Comparison of ENCODE assay signal across 10 mouse cellular contexts in genomic region chr2:165133566-165133965, GRCm38 (mm10). TPM values are rescaled to one million over a fixed set of nuclear protein-coding genes. Genes with fewer than 3 reads are reported as not detected.
DNase-seq lines count a peak whose midpoint lies in the region; ATAC-seq and TF ChIP-seq lines count a peak whose summit lies in the region.
"Had no signal": no experiment of that assay in that cellular context is flagged by ENCODE, and none has a peak within 500 bp of the region (broad histone marks: within the 10 kb centered on the region; RNA-seq: fewer than 3 reads in every experiment).

No protein-coding gene starts in this region.

- H3K27ac ChIP-seq in heart, embryonic 16.5 days (ENCODE audit: low read length) = no peak overlapping the region
- peak overlapping the region; percentile 95 for H3K27ac ChIP-seq in forebrain, embryonic 10.5 days
- H3K27ac ChIP-seq in neural tube, embryonic 12.5 days = 0 out of 2 replicates have a peak overlapping the region, but pooled peaks have one; percentile 15
- H3K27ac ChIP-seq in liver, postnatal 0 days (ENCODE audit: low read depth) = no peak overlapping the region

- peak overlapping the region; percentile 4; the same call in 1 of the 2 replicates for H3K4me2 ChIP-seq in heart, embryonic 16.5 days (ENCODE audit: low read depth, low read length)
- peak overlapping the region; percentile 33 for H3K4me2 ChIP-seq in neural tube, embryonic 12.5 days (replicated peaks)
- no peak overlapping the region for H3K4me2 ChIP-seq in liver, postnatal 0 days (ENCODE audit: low read depth, low read length)

- peaks cover 48% of the 10 kb centered on the region for H3K27me3 ChIP-seq in heart, embryonic 16.5 days (ENCODE audit: control insufficient read depth, insufficient read depth, low read length)
- H3K27me3 ChIP-seq in forebrain, embryonic 10.5 days (ENCODE audit: poor library complexity, severe bottlenecking) = peaks cover 36% of the 10 kb centered on the region
- no peaks in the 10 kb centered on the region for H3K27me3 ChIP-seq in neural tube, embryonic 12.5 days (replicated peaks)
- H3K27me3 ChIP-seq in liver, postnatal 0 days (ENCODE audit: insufficient read depth, low read length) = 0 out of 2 replicates have a peak, but pooled peaks cover 22% of the 10 kb centered on the region

- DNase-seq in heart, adult 18-20 months = no peak
- peak; percentile 88 for DNase-seq in forebrain, embryonic 10.5 days (ENCODE audit: extremely low spot score, low spot score)
- DNase-seq in kidney, postnatal 14 days = peak; percentile 34
- DNase-seq in thymus, postnatal 10 days (ENCODE audit: low spot score in 2 of 2) = no peak
- no peak for DNase-seq in liver, postnatal 0 days
- DNase-seq in liver = no peak

- H3K9me3 ChIP-seq in heart, embryonic 16.5 days (replicated peaks; ENCODE audit: control insufficient read depth, low read length) = no peaks in the 10 kb centered on the region
- no peaks in the 10 kb centered on the region for H3K9me3 ChIP-seq in forebrain, embryonic 10.5 days
- H3K9me3 ChIP-seq in neural tube, embryonic 12.5 days = no peaks in the 10 kb centered on the region
- H3K9me3 ChIP-seq in liver, postnatal 0 days (ENCODE audit: low read length) = no peaks in the 10 kb centered on the region

- TF ChIP-seq EP300 in liver, postnatal 0 days (IDR thresholded peaks at IDR 0.05; ENCODE audit: low read depth) = no peak

- no peak for ATAC-seq in heart, embryonic 16.5 days (replicated peaks; ENCODE audit: extremely low read depth, insufficient read depth, low FRiP score)
- no peak for ATAC-seq in neural tube, embryonic 12.5 days (ENCODE audit: low FRiP score, low read depth)
- no peak for ATAC-seq in liver, postnatal 0 days

- peaks cover 7% of the 10 kb centered on the region for H3K4me1 ChIP-seq in heart, embryonic 16.5 days (ENCODE audit: control insufficient read depth, insufficient read depth, low read length)
- peaks cover 95% of the 10 kb centered on the region for H3K4me1 ChIP-seq in forebrain, embryonic 10.5 days
- H3K4me1 ChIP-seq in neural tube, embryonic 12.5 days = peaks cover 69% of the 10 kb centered on the region
- H3K4me1 ChIP-seq in liver, postnatal 0 days (ENCODE audit: insufficient read depth) = no peaks in the 10 kb centered on the region

- no peaks in the 10 kb centered on the region for H3K36me3 ChIP-seq in heart, embryonic 16.5 days (ENCODE audit: control insufficient read depth, insufficient read depth)
- no peaks in the 10 kb centered on the region for H3K36me3 ChIP-seq in forebrain, embryonic 10.5 days (replicated peaks)
- no peaks in the 10 kb centered on the region for H3K36me3 ChIP-seq in neural tube, embryonic 12.5 days
- no peaks in the 10 kb centered on the region for H3K36me3 ChIP-seq in liver, postnatal 0 days (replicated peaks; ENCODE audit: insufficient read depth, low read length)

- no peak overlapping the region for H3K9ac ChIP-seq in heart, embryonic 16.5 days (ENCODE audit: low read length)
- H3K9ac ChIP-seq in neural tube, embryonic 12.5 days = 0 out of 2 replicates have a peak overlapping the region, but pooled peaks have one; percentile 5
- no peak overlapping the region for H3K9ac ChIP-seq in liver, postnatal 0 days (replicated peaks)

- TF ChIP-seq CTCF in liver, postnatal 0 days (IDR thresholded peaks at IDR 0.05; ENCODE audit: low read depth) = no peak

- H3K4me3 ChIP-seq in heart, embryonic 16.5 days (ENCODE audit: low read length) = no peak overlapping the region
- peak overlapping the region; percentile 39 for H3K4me3 ChIP-seq in forebrain, embryonic 10.5 days
- no peak overlapping the region for H3K4me3 ChIP-seq in neural tube, embryonic 12.5 days
- H3K4me3 ChIP-seq in liver, postnatal 0 days (ENCODE audit: low read depth, low read length) = no peak overlapping the region

- WGBS in heart, embryonic 16.5 days = 1% methylated on average over 15 of the region's 15 CpGs
- under 1% methylated on average over 15 of the region's 15 CpGs for WGBS in forebrain, embryonic 10.5 days
- WGBS in neural tube, embryonic 12.5 days = under 1% methylated on average over 15 of the region's 15 CpGs
- WGBS in liver, postnatal 0 days (ENCODE audit: insufficient replicate concordance) = 0% methylated on average over 15 of the region's 15 CpGs

RNA-seq across cellular contexts. Expression of gene 1700025C18Rik, which starts 43.0 kb away (rescaled TPM):
- not detected in 2 replicates for polyA plus RNA-seq in heart, embryonic 16.5 days (2015; fragmentation: Nextera tagmentation; extraction: Ambion mirVana)
- not detected for total RNA-seq in heart, adult 18-20 months (2021)
- polyA plus RNA-seq in forebrain, embryonic 10.5 days (2016; fragmentation: Nextera tagmentation; extraction: Ambion mirVana) = not detected in 2 replicates
- polyA plus RNA-seq in neural tube, embryonic 12.5 days (2016; fragmentation: Nextera tagmentation; extraction: Ambion mirVana) = not detected in 2 replicates
- not detected in 2 replicates for polyA plus RNA-seq in liver, postnatal 0 days (2015; fragmentation: Nextera tagmentation; extraction: Ambion mirVana)
- total RNA-seq: CH12.LX had no signal
- polyA plus RNA-seq: small intestine, adult 2 months had no signal

Comparison
In these comparisons a context has a peak if more than half of its experiments do, and no peak if none do; other contexts are left out.
1. H3K27ac ChIP-seq: peak in forebrain, embryonic 10.5 days (single experiment) and neural tube, embryonic 12.5 days (single experiment); none in heart, embryonic 16.5 days (single experiment) and liver, postnatal 0 days (single experiment).
2. DNase-seq: peak in forebrain, embryonic 10.5 days (single experiment) and kidney, postnatal 14 days (single experiment); none in heart, adult 18-20 months (0 of 2), thymus, postnatal 10 days (0 of 2), liver, postnatal 0 days (single experiment) and liver (single experiment).